Mouse (Mus musculus) heart, postnatal 36 days (tissue): ENCODE data around the gene Cbx7. TPM values are rescaled to one million over a fixed set of nuclear protein-coding genes. Genes with fewer than 3 reads are reported as not detected.

ENCODE experiments used
- DNase-seq, 2 experiments: peaks; one replicate each; pipeline ENCODE4 v3.0.0; 2021 to 2022
- intact Hi-C: fragments of 180-260 bp; cut with DNase I; formaldehyde crosslinking; loops from one replicate; pipeline ENCODE4 v1.15.1; 2025
- total RNA-seq, 2 experiments: library from RNA; stranded (reverse); gene quantifications; 2 replicates each; pipeline ENCODE4 v1.2.3; 2021

The Cbx7 gene
- total RNA-seq, 2 experiments from 2014 or later, result 13.2 to 16.6 TPM

- DNase-seq, result peak; percentile 61 to 63
- intact Hi-C loops, result loop anchor here (2.0 kb wide), 2 partner anchors 52 to 72 kb away; no protein-coding TSS in a partner anchor
Measured at GRCm38 (mm10) chr15:80004644-80005340, 33.9 kb upstream of the Cbx7 start.

GRCm38 (mm10) chr15:80003581-80003980, 32.7 kb upstream of the Cbx7 start:
- intact Hi-C loops, result loop anchor here (1.0 kb wide), 1 partner anchor 48 kb away; no protein-coding TSS in a partner anchor
- DNase-seq, result no peak

- intact Hi-C loops, result no loop called here
- no peak for DNase-seq
Measured at GRCm38 (mm10) chr15:80001601-80002000, 30.7 kb upstream of the Cbx7 start.

- DNase-seq, result peak in 1 of 2 experiments; percentile 38
- intact Hi-C loops, result no loop called here
Measured at GRCm38 (mm10) chr15:80000694-80001093, 29.8 kb upstream of the Cbx7 start.

- DNase-seq, result no peak
- intact Hi-C loops, result no loop called here
Measured at GRCm38 (mm10) chr15:79997988-79998387, 27.1 kb upstream of the Cbx7 start.

GRCm38 (mm10) chr15:79996781-79997180, 25.9 kb upstream of the Cbx7 start:
- intact Hi-C loops, result no loop called here
- no peak for DNase-seq

- intact Hi-C loops, result no loop called here
- no peak for DNase-seq
Measured at GRCm38 (mm10) chr15:79995552-79995951, 24.6 kb upstream of the Cbx7 start.

GRCm38 (mm10) chr15:79994566-79994965, 23.6 kb upstream of the Cbx7 start:
- DNase-seq, result no peak
- intact Hi-C loops, result no loop called here

- DNase-seq, result no peak
- intact Hi-C loops, result no loop called here
Measured at GRCm38 (mm10) chr15:79986182-79986581, 15.3 kb upstream of the Cbx7 start.

GRCm38 (mm10) chr15:79985471-79985870, 14.6 kb upstream of the Cbx7 start:
- DNase-seq, result no peak
- intact Hi-C loops, result no loop called here

- intact Hi-C loops, result no loop called here
- DNase-seq, result no peak
Measured at GRCm38 (mm10) chr15:79984152-79984551, 13.2 kb upstream of the Cbx7 start.

- no peak for DNase-seq
- intact Hi-C loops, result no loop called here
Measured at GRCm38 (mm10) chr15:79980716-79981115, 9.8 kb upstream of the Cbx7 start.

GRCm38 (mm10) chr15:79972186-79972585, 1.3 kb upstream of the Cbx7 start:
- no peak for DNase-seq
- intact Hi-C loops, result no loop called here

- intact Hi-C loops, result no loop called here
- no peak for DNase-seq
Measured at GRCm38 (mm10) chr15:79970491-79970890, 428 bp downstream of the Cbx7 start.

GRCm38 (mm10) chr15:79967346-79967745, 3.6 kb downstream of the Cbx7 start:
- intact Hi-C loops, result no loop called here
- DNase-seq, result no peak

- intact Hi-C loops, result no loop called here
- DNase-seq, result no peak
Measured at GRCm38 (mm10) chr15:79964376-79964775, 6.5 kb downstream of the Cbx7 start.

- intact Hi-C loops, result no loop called here
- no peak for DNase-seq
Measured at GRCm38 (mm10) chr15:79962661-79963060, 8.3 kb downstream of the Cbx7 start.

GRCm38 (mm10) chr15:79961366-79961921, 9.5 kb downstream of the Cbx7 start:
- intact Hi-C loops, result no loop called here
- DNase-seq, result peak in 1 of 2 experiments; percentile 20

GRCm38 (mm10) chr15:79958418-79958817, 12.5 kb downstream of the Cbx7 start:
- no peak for DNase-seq
- intact Hi-C loops, result no loop called here

GRCm38 (mm10) chr15:79956559-79956958, 14.4 kb downstream of the Cbx7 start:
- intact Hi-C loops, result no loop called here
- DNase-seq, result no peak

GRCm38 (mm10) chr15:79953470-79953869, 17.4 kb downstream of the Cbx7 start:
- peak; percentile 27 to 37 for DNase-seq
- intact Hi-C loops, result loop anchor here (2.0 kb wide), 1 partner anchor 51 kb away; no protein-coding TSS in a partner anchor
